Mouse (Mus musculus) right cerebral cortex, postnatal 14 days (tissue): ENCODE data around the gene Hprt.

Experiments
- DNase-seq: peaks from one replicate; pipeline ENCODE4 v3.0.0; 2022

The Hprt gene

DNA sequence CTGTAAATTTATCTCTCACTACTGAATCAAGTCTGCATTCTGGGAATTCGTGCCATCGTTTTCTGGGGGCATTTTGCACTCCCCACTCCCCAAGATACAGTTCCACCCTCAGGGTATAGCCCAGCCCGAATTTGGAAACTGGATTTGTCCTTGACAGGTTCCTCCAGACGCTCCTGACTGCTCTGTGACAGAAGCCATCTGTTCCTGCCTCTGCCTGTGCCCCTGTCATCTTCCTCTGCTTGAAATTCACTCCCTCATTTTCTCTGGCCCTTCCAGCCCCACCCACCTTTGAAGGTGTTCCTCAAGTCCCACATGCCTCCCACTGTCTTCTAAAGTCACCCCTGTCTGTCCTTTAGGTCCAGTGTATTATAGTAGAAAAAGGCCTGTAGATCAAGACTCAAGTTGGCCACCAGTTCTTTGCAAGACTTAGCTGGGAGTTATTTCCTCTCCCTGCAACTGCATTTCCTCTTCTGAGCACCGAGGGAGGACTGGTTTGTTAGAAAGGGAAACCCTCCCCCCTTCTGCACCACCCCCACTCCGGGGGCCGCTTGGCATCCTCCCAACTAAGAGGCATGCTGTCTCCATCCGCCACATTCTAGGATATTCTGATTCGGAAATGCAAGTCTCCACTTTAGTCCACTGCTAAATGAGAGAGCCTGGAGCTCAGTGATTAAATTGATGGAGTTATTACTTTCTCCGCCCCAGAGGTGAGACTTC, 57.4 kb downstream of the Hprt start:
- DNase-seq: peak; percentile 23

DNA sequence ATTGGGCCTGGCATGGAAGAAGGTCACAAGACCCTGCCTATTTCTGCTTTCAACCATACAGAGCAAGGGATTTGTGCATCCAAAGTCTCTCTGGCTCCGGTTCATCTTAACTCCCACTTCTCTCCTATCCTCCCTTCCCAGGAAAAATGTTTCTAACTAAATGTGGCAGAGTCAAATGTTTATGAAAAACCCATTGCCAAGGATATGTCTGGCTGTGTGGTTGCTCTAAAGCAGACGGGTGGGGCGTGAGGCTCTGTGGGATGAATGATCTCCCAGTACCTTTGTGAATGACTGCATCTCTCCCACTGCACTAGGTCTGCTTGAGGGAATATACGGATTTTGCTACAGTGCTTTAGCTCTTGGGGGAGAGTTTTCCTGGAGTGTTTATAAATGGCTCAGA, 58.1 kb downstream of the Hprt start:
- no peak for DNase-seq

DNA sequence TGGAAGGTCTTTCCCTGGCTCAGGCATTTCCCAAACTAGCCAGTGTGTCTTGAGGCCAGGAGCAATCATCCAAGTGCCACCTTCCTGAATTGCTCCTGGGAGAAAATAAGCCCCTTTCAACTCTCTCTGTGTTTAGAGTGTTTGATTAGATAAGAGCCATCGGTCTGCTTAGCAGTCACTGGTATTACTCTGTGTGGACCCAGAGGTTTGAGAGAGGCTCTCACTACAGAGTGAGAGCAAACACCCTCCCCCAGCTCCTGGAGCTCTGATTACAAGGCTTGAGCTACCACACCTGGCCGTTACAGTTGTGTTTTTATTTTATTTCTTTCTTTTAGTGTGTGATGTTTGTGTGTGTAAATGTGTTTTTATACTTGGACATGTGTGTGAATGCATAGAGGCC, 59.0 kb downstream of the Hprt start:
- no peak for DNase-seq

DNA sequence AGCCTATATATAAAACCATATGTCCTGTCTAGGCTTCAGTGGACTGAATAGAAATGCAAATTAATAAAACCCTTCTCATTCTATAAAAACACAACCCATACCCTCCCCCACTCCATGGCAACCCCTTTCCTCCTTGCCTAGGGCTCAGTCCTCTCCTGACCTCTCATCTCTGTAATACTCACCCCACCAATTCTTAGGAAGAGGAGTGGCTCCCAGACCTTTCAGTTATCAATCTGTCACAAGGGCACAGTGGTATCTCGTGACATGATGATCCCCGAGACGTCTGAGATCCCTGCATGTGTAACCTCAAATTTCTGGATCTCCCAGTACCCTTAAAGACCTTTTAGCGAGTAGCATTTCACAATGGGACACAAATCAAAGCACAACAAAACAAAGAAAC, 61.3 kb downstream of the Hprt start:
- no peak for DNase-seq

DNA sequence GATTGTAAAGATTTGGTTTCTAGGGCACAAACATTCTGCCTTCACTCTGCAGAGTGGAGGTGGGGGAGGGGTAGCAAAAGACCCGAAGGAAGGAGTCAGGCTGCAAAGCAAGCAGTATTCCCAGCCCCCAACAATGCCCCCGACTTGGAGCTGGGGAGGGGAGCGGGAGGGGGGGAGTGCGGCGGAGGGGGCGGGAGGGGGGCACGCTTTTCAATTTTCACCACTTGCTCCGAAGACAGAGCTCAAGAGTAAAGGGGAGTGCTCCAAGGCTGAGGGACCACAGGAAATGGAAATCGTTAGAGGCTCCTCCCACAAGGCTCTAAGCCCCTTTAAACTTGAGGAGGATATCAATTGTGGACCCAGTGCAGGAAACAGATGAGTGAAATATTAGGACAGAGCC, 62.4 kb downstream of the Hprt start:
- no peak for DNase-seq

DNA sequence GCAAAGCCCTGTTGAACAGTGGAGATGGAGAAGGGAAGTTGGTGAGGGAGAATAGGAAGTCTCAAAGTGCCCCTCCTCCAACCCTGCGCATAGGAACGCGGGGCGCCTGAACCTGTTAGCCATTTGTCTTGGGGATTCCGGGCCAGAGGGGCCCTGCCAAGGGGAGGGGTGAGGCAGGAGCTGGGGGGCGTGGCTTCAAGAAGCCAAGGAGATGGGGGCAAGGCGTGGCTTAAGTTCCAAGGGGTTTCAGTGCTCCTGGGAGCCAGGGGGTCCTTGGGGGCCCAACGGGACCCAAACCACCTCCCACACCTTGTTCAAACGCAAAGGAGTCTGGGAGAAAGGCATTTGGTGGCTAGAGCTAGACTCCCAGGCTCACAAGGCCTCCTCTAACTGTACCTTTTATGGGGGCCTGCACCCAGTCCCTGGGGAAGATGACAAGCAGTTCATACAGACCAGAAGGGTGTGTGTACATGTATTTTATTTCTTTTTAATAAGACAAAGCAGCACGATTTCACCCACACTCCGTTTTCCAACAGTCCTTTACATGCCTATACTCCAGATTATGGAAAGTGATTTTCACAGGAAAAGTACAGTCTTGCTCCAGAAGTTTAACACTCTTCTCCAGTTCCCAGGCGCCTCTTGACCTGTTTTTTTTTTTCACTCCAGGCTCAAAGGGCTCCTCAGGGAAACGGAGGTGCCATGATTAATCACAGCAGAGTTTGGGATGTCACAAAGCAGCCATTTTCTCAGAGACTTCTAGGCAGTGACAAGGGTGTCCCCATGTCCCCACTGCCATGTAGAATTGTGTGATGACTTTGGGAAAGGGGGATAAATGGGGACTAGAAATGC, 64.9 kb downstream of the Hprt start:
- no peak for DNase-seq

DNA sequence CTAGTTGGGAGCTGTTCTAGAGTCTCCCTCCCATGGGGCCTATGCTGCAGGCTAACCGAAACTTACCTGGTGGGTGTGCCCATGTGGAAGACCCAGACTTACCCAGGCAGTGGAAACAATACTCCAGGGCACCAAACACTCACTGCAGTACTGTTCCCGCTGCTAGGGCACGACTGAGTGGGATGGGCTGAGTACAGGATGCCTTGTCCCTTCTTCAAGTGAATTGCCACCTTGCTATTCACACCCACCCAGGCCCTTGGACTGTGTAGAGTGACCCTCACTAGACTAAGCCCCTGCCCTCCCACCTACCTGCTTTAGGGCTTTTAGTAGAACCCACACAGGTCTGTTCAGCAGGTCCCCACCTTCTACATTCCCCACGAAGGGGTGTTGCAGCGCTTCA, 65.9 kb downstream of the Hprt start:
- DNase-seq: no peak

DNA sequence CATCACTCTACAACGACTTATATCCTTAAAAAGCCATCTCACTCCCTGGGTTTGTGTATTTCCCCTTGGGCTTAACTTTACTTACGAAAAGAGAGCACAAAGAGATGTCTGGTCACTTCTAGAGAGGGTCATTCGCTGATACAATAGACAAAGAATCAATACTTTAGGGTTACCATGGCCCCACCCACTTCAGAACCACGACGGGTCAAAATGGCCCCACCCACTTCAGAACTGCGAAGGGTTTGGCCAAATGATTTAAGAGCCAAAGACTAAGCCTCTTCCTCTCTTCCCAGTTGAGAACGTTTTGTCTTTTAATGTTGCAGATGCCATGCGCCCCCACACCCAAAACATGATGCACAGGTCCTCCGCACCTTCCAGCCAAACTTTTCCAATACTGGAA, 67.8 kb downstream of the Hprt start:
- no peak for DNase-seq

DNA sequence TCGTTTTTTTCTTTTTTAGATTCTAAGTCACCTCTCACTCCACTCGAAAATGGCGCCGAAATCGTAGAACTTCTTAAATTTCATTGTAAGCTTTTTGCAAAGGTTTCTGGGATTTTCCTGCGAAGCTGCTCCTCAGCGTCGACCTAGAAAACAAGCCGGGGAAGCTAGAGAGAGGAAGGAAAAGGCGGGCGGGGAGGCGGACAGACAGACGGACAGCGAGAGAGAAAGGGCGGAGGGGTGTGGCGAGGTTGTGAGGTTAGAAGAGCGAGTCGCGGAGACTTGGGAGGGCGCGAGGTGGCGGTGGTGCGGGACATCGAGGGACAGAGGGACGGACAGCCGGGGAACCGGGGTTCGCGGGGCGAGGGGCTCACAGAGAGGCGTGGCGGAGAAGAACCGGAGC, 68.7 kb downstream of the Hprt start:
- no peak for DNase-seq

DNA sequence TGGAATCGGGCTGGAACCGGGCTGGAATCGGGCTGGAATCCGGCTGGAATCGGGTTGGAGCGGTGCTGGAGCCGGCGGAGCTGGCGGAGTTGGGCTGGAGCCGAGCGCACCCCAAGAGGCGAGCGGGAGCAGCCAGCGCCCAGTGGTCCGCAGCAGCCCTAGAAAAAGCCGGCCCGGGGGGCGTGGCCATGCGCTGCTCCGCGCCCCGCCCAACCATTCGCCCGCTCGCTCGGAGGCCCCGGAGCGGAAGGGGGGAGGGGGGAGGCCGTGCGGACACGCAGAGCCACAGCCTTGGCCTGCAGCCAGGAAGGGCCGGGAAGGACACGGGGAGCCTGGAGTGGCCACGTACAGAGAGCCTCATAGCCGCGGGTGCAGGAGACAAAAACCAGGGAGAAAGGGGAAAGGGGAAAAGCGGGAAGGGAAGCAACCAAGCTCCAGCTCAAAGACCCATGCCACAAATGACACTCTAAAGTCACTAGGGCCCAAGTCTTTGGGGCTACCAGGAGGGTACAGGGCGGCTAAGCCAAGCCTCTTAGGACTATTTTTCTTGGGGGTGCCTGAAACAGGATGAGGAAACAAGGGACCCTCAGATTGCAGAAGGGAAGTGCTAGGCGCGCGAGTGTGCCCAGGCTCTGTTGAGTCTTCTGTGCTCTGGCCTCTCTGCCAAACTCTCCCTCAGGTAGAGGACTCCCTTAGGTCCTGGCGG, 69.3 kb downstream of the Hprt start:
- peak; percentile 73 for DNase-seq

DNA sequence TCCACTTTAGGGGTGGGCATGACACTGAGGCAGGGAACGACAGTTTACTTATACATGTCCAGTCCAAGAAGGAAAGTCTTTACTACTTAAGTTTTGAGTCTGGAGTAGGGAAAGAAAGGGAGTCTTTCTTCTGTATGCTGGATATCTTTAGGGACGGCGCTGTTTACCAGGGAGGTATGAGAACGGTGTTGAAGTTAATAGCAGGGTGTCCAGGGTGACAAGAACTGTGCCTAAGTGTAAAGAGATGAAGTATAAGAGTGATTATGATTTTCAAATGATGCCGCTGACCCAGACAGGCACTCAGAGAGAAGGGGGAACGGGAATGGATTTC, 69.8 kb downstream of the Hprt start:
- no peak for DNase-seq

DNA sequence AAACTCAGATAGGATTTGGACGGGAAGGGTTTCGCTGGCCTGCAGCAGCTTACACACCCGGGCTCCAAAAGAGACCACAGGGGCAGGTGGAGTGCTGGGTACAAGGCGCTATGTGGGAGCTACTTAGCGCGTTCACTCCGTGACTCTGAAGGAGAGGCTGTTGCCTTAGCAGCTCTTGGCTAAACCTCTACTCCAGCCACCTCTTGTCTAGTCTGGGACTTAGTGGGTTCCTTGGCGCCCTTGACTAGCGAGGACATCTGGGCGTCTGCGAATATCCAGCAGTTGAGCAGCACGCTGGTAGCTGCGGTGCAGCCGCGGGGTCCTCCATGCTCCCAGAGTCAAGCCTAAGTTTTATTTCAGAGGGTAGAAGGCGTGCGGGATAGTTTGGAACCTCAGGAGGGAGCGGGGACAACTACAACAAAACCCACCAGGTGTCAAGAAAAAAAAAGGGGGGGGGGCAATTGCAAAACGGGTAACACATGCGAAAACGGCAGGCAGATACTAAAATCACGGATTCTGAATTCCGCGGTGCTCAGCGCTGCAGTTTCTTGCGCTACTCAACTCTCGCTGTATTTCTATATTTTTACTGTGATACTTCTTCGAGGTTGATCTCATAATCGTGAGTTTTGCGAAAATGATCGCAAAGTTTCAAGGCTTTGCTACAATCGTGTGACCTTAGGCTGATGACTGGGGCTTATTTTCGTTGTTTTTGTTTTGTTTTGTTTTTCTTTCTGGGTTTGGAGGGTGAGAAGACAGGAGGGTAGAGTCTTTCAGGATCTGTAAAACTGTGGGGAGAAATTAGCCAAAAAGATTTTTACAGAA, 70.7 kb downstream of the Hprt start:
- no peak for DNase-seq

DNA sequence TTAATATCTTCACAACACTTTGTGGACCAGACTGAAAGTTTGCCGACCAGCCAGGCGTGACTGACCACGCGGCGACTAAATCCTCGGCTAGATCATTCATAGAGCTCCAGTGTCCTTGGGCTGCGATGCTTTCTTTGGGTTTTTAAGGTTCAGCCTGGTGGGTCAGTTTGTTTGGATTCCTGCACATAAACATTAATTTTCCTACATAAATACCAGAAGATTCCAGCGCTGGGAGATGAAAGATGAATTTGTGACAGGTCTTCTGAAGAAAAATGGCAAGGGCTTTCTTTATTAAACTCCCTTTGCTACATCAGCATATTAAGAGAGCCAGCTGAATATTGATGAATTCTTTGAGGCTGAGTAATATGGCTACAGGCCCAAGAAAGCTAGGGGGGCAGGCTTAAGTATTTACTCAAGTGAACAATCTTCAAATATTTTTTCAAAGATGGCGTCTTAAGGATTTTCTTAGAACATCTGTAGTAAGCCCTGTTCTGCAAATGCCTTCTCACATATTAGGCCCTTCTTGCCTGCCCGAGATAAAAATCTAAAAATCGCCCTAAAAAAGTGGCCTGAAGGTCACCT, 71.6 kb downstream of the Hprt start:
- DNase-seq: no peak

DNA sequence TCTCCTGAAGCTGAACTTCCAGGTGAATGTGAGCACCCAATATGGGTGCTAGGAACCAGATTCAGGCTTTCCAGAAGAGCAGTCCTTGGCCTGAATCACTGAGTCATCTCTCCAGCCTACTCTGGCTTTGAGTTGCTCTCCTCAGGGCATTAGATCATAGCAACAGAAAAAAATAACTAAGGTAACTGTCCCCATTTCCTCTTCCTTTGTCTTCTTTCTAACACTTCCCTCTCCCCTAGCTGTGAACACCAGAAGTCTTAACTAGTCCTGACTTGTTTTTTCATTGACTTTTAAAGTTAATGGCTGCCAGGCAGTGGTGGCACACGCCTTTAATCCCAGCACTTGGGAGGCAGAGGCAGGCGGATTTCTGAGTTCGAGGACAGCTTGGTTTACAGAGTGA, 76.5 kb downstream of the Hprt start:
- no peak for DNase-seq
